8 mouse cellular contexts compared by ENCODE assay signal in the genomic region with DNA sequence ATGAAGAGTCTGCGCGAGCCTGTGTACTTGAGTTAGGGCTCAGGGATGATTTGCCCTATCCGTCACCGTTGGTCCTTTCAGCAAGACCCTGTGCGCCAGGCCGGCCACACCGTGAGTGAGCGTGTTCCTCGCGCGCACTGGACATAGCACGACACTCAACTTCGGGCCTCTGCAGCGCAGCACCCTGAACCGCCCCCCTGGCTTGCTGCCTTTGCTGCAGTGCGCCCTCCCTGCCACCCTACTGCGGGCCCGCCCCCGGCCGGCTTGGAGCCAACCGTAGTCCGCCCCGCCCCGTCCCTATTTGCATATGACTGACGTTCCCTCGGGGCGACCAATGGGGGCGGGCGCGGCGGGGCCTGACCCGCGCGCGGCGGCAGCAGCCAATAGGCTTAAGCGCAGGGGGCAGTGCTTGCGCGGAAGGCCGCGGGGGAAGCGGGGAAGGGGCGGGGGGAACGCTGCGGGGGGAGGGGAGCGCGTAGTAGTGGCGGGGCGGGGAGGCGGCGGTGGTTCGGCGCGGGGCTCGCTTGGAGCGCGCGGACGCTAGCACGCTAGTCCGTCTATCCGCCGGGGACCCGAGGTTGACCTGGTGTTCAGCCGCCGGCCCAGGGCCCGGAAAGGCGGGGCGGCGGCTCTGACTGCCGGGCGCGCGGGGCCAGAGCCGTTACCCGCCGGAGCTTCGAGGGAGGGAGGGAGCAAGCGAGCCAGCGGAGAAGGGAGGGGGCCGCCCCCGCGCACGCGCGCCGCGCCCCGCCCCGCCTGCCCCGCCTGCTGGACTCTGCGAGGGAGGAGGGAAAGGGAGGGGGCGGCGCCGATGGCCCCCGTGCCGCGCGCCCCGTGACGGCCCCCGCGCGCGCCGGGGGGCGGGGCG. TPM values are rescaled to one million over a fixed set of nuclear protein-coding genes. Genes with fewer than 3 reads are reported as not detected.
A peak's percentile ranks its signal among the peaks of the same experiment; 100 is the strongest.
DNase-seq lines count a peak whose midpoint lies in the region; ATAC-seq and TF ChIP-seq lines count a peak whose summit lies in the region.

No protein-coding gene starts in this region.

- H3K36me3 ChIP-seq in hindbrain, embryonic 10.5 days = peaks cover 27% of the 10 kb centered on the region
- H3K36me3 ChIP-seq in lung, postnatal 0 days (ENCODE audit: insufficient read depth, low read length) = peaks cover 15% of the 10 kb centered on the region

- peak; percentile 2; the same call in 1 of the 2 replicates for TF ChIP-seq CTCF in lung, postnatal 0 days (IDR thresholded peaks at IDR 0.05)

- under 1% methylated on average over 80 of the region's 108 CpGs for WGBS in hindbrain, embryonic 10.5 days
- 1% methylated on average over 47 of the region's 108 CpGs for WGBS in lung, postnatal 0 days

- H3K4me3 ChIP-seq in hindbrain, embryonic 10.5 days = peak overlapping the region; percentile 85
- H3K4me3 ChIP-seq in lung, postnatal 0 days (ENCODE audit: low read depth, low read length) = peak overlapping the region; percentile 80

- H3K9ac ChIP-seq in lung, postnatal 0 days (replicated peaks; ENCODE audit: low read depth) = peak overlapping the region; percentile 48

- ATAC-seq in frontal cortex, adult (ENCODE audit: low TSS enrichment) = peak; percentile 25
- peak; percentile 84 for ATAC-seq in lung, postnatal 0 days

- no peaks in the 10 kb centered on the region for H3K27me3 ChIP-seq in hindbrain, embryonic 10.5 days (ENCODE audit: insufficient read depth, poor library complexity, severe bottlenecking)
- H3K27me3 ChIP-seq in lung, postnatal 0 days (replicated peaks; ENCODE audit: insufficient read depth, low read length) = no peaks in the 10 kb centered on the region

- DNase-seq in Muller cell, postnatal 12 days (ENCODE audit: inconsistent ontology term) = peak; percentile 99
- DNase-seq in cerebellum, adult 9-10 months = peak; percentile 96
- DNase-seq in hindbrain, embryonic 10.5 days (ENCODE audit: low spot score) = peak; percentile 97
- DNase-seq in layer of hippocampus, postnatal 10 days (ENCODE audit: low spot score in 2 of 2) = peak; percentile 96 to 98
- peak; percentile 98 for DNase-seq in lung, postnatal 0 days (ENCODE audit: low spot score)
- peak; percentile 94 for DNase-seq in ovary, postnatal 10 days (ENCODE audit: low spot score)
- peak; percentile 98 for DNase-seq in thymus, postnatal 0 days (ENCODE audit: low spot score)

- H3K9me3 ChIP-seq in hindbrain, embryonic 10.5 days = no peaks in the 10 kb centered on the region
- no peaks in the 10 kb centered on the region for H3K9me3 ChIP-seq in lung, postnatal 0 days (ENCODE audit: low read length)

- TF ChIP-seq EP300 in lung, postnatal 0 days (IDR thresholded peaks at IDR 0.05) = no peak; the same call in 1 of the 2 replicates

- H3K4me2 ChIP-seq in lung, postnatal 0 days (replicated peaks; ENCODE audit: low read depth, low read length) = peak overlapping the region; percentile 92

- H3K27ac ChIP-seq in hindbrain, embryonic 10.5 days = peak overlapping the region; percentile 98
- H3K27ac ChIP-seq in lung, postnatal 0 days (ENCODE audit: low read length) = peak overlapping the region; percentile 96

- H3K4me1 ChIP-seq in hindbrain, embryonic 10.5 days (replicated peaks) = peaks cover 74% of the 10 kb centered on the region
- H3K4me1 ChIP-seq in lung, postnatal 0 days (ENCODE audit: insufficient read depth, low read depth, low read length) = peaks cover 37% of the 10 kb centered on the region; the same call in 1 of the 2 replicates

RNA-seq across cellular contexts. Expression of a gene that starts 14.5 kb away (rescaled TPM):
- polyA plus RNA-seq in hindbrain, embryonic 10.5 days (2016; fragmentation: Nextera tagmentation; extraction: Ambion mirVana) = 23.2 and 23.5 TPM in 2 replicates
- total RNA-seq in layer of hippocampus, postnatal 10 days (2021) = 100 to 1,000 TPM; 234 to 267 TPM
- 26.5 and 31.9 TPM in 2 replicates for polyA plus RNA-seq in lung, postnatal 0 days (2015; fragmentation: Nextera tagmentation; extraction: Ambion mirVana)
- 28.4 and 37.2 TPM in 2 replicates for polyA plus RNA-seq in thymus, postnatal 0 days (2015; fragmentation: Nextera tagmentation; extraction: Ambion mirVana)

RNA-seq across cellular contexts. Expression of a gene that starts 15.8 kb away (rescaled TPM):
- polyA plus RNA-seq in hindbrain, embryonic 10.5 days (2016; fragmentation: Nextera tagmentation; extraction: Ambion mirVana) = 271 and 384 TPM in 2 replicates
- total RNA-seq in layer of hippocampus, postnatal 10 days (2021) = 10 to 100 TPM; 63.0 to 67.6 TPM
- polyA plus RNA-seq in lung, postnatal 0 days (2015; fragmentation: Nextera tagmentation; extraction: Ambion mirVana) = 83.8 and 87.1 TPM in 2 replicates
- polyA plus RNA-seq in thymus, postnatal 0 days (2015; fragmentation: Nextera tagmentation; extraction: Ambion mirVana) = 142 TPM in 2 replicates

RNA-seq across cellular contexts. Expression of a gene that starts 19.2 kb away (rescaled TPM):
- 1.2 and 2.1 TPM in 2 replicates for polyA plus RNA-seq in hindbrain, embryonic 10.5 days (2016; fragmentation: Nextera tagmentation; extraction: Ambion mirVana)
- total RNA-seq in layer of hippocampus, postnatal 10 days (2021) = under 1 TPM; 0.27 to 0.30 TPM
- not detected in 2 replicates for polyA plus RNA-seq in lung, postnatal 0 days (2015; fragmentation: Nextera tagmentation; extraction: Ambion mirVana)
- 0.22 and 0.23 TPM in 2 replicates for polyA plus RNA-seq in thymus, postnatal 0 days (2015; fragmentation: Nextera tagmentation; extraction: Ambion mirVana)

RNA-seq across cellular contexts. Expression of a gene that starts 23.9 kb away (rescaled TPM):
- polyA plus RNA-seq in hindbrain, embryonic 10.5 days (2016; fragmentation: Nextera tagmentation; extraction: Ambion mirVana) = 2.5 and 9.1 TPM in 2 replicates
- 10 to 100 TPM; 66.4 to 70.3 TPM for total RNA-seq in layer of hippocampus, postnatal 10 days (2021)
- polyA plus RNA-seq in lung, postnatal 0 days (2015; fragmentation: Nextera tagmentation; extraction: Ambion mirVana) = 0.08 TPM in 1 of 2 replicates, not detected in the other
- polyA plus RNA-seq in thymus, postnatal 0 days (2015; fragmentation: Nextera tagmentation; extraction: Ambion mirVana) = not detected in 2 replicates

RNA-seq across cellular contexts. Expression of a gene that starts 31.4 kb away (rescaled TPM):
- polyA plus RNA-seq in hindbrain, embryonic 10.5 days (2016; fragmentation: Nextera tagmentation; extraction: Ambion mirVana) = 8.0 and 8.6 TPM in 2 replicates
- 10 to 100 TPM; 38.1 to 39.5 TPM for total RNA-seq in layer of hippocampus, postnatal 10 days (2021)
- polyA plus RNA-seq in lung, postnatal 0 days (2015; fragmentation: Nextera tagmentation; extraction: Ambion mirVana) = 8.7 and 10.3 TPM in 2 replicates
- 4.5 and 6.4 TPM in 2 replicates for polyA plus RNA-seq in thymus, postnatal 0 days (2015; fragmentation: Nextera tagmentation; extraction: Ambion mirVana)

Comparison
In these comparisons a context has a peak if more than half of its experiments do, and no peak if none do; other contexts are left out.
1. Peak in every context shown above with its lines: DNase-seq, ATAC-seq, H3K4me3 ChIP-seq and H3K27ac ChIP-seq.